Mouse (Mus musculus): ENCODE data around the gene Tgtp2.
A peak's percentile ranks its signal among the peaks of the same experiment; 100 is the strongest.

Tgtp2 gene

DNA sequence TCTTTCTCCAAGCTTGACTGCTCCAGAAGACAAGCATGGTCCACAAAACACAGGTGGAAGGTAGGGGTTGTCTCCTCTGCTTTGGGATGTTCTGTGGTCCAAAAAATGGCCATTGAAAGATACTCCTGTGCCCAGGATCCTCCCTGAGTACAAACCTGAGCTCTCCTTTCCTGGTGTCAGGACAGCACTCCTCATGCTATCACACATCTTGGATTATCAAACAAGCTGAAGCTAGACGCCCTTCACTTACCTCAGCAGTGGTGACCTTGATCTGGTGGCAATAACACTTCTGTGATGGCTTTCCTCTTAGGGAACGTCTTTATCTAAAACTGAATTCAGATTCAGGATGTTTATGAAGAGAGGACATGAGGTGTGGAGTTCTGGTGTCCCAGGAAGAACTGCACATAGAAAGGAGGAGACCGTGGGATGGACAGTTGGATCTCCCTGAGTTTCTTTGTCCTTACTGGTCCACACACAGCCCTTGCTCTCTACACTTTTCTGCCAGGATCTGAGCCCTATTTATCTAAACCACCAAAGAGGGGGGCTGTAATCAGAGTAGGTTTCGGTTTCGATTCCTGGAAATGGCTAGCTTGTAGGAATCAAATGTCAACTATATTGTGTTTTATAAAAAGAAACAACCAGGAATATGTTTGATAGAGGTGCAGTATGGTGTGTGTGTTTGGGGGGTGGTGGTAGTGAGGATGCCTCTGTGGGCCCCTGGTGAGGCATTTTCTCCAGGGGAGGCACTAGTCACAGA is at the start of gene Tgtp2:
TSS of gene Tgtp2 (minus strand) at position 494 of the 757 bp plus-strand sequence.
- peak in 1 of 2 experiments; percentile 28 for DNase-seq

DNA sequence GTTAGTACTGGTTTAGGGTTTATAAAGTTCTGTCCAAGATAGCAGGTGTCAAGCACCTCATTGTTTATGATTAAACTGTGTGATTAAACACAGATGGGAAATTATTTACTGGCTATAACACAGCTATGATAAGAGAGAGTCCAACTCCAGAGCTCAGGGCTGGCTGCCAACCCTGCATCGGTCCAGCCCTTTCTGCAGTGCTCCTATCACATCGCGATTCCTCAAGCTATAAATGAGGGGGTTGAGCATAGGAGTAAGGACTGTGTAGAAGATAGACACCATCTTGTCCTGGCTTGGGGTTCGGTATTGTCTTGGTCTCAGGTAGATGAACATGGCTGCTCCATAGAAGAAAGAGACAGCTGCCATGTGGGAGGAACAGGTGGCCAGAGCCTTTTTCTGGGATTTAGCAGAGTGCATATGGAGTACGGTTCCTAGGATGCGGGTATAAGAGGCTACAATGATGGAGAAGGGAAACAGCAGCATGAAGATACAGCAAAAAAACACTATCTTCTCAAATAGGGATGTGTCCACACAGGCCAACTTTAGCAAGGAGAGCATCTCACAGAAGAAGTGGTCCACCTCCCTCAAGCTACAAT is 48.7 kb upstream of the Tgtp2 start:
- no peak for DNase-seq

DNA sequence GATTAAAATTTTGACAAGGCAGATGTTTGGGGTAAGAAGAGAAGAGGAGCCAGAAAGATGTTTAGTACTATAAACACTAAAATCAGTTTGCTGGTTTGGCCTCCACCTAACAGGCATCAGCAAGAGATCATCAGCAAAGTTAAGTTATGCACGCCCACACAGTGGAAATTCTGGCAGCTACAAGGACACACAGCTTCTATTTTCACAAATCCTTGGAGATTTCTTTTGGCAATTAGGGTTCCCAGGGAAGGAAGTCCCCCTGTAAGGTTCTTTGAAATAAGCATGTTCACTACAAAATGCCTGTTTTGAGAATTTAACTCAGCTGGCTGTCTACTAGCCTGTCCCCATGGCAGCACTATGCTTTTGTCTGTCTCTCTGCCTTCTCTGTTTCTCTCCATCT is 47.0 kb upstream of the Tgtp2 start:
- no peak for DNase-seq

DNA sequence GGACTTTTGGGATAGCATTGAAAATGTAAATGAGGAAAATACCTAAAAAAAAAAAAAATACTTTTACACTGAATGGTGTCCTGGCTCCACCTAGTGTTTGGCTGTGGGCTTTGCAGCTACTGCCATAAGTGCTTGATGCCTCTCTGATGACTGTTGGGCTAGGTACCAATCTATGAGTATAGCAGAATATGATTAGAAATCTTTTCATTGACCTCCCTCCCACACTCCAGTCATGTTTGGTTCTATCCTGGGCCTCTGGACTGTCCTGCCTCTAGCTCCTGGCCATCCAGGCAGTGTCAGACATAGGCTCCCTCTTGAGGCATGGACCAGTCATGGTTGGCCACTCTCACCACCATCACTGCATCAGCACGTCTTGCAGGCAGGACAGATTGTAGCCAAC is 44.8 kb upstream of the Tgtp2 start:
- DNase-seq, result peak; percentile 29 to 74

DNA sequence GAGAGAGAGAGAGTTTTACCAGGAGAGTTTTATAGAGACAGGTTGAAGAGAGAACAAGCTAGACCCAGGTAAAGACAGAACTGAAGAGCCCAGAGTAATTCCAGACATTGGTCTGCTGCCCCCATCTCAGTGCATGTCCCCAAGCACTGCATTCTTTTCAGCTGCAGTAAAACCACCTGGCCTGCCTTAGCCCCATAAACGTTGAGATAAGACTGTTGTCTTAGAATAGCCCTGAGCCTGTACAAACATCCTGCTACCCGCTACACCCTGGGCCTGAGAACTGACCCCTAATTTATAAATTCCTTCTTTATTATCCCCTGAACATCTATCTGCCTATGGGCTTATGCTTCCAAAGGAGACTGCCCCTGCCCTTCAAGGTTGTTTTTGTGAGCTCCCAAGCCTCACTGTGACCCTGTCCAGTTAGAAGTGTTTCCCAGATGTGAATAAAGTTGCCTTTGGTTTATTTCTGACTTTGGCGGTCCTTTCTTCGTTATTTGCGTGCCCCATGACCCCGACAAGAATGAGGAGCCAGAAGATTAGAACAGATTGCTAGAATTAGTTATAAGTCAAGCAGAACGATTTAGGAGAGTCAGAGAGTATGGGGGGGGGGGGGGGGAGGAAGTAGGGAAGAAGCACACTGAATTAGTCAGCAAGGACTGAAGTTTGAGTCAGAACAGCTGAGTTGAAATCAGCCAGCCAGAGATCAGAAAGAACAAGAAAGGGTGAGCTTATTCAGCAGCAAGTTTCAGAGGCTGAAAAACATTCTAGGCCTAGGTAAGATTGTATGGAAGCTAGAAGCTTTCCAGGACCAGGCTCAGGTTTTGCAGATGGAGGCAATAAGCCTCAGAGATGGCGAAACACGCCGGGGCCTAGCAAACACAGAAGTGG is 43.9 kb upstream of the Tgtp2 start:
- DNase-seq, result no peak

DNA sequence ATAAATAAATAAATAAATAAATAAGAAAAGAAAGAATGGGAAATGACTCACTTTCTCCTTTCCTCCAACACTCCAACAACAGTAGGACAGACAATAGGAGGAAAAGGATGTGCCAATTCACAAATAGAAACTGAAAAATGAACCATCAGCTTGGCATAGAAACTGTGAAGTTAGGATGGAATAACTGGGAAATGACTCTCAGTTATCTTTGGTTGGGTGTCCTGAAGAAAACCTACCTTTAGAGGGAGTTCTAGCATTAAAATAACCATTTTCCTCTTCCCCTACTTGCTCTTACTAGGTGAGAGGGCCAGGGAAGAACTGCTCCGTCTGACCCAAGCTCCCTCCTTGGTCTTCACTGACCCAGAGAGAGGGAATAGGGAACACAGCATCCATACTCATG is 41.7 kb upstream of the Tgtp2 start:
- DNase-seq, result no peak

DNA sequence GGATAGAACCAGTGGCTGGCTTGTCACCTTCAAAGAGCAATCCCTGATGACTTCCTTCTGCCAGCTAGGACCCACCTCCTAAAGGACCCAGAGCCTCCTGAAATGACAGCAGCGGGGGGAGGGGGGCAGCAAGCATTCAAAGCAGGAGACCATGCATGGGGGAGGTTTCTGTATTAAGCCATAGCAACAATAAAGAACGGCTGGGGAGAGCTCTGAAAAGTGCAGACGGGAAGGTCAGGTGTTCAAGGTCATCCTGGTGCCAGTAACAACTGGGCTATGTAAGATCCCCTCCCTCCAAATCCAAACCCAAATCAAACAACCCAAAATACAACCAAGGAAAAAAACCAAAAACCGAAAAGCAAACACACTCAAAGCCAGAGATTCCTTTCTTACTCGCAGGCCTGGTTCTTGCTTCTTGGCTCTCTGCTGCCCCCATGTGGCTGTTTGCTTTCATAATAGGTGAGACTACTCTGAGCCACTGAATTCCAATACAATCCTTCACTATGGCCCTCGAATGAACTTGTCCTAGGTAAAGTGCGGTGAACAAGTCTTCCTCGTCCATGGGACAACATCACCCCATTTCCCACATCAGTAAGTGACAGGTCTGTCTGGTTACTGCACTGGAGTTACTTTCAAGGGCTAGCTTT is 39.2 kb upstream of the Tgtp2 start:
- peak; percentile 90 to 98 for DNase-seq

DNA sequence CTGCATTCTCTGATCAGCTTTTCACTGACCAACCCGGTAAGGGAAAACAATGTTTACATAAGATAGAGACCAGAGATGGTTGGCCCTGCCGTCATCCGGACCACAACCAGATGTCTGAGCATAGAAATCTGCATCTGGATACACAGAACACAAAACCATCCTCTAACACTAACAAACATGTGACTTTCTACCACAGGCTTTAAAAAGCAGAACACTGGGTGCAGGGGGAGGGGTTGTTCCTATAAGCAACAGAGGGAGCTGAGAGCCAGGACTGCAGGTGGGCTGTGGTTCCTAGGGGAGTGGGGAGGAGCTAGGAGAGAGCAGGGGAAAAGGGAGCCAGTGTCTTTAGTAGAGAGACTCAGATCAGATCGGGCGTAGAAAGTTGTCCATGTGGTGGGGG is 37.5 kb upstream of the Tgtp2 start:
- DNase-seq, result no peak

DNA sequence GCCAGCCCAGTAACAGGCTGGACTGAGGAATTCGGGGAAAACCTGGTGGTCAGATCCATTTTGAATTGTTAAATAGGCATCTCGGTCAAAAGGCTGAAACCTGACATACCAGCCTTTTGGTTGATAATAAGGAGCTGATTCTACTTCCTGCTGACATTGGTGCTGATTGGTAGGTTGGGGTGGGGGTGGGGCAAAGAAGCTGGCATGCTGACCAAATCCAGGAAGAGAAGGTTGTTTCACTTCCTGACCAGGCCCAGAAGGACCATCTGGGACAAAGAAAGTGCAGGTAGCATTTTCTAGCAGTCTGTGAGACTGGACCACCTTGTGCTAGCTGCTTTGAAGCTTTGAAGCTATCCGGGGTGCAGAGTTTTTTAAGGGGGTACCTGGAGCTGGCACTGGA is 36.4 kb upstream of the Tgtp2 start:
- no peak for DNase-seq

DNA sequence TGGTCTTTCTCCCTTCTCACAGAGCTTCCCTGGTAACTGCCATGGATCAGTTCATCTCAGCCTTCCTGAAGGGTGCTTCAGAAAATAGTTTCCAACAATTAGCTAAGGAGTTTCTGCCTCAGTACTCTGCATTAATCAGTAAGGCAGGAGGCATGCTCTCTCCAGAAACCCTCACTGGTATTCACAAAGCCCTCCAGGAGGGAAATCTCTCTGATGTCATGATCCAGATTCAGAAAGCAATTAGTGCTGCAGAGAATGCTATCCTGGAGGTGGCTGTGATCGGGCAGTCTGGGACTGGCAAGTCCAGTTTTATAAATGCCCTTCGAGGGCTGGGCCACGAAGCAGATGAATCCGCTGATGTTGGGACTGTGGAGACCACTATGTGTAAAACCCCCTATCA is 31.4 kb upstream of the Tgtp2 start:
- no peak for DNase-seq

DNA sequence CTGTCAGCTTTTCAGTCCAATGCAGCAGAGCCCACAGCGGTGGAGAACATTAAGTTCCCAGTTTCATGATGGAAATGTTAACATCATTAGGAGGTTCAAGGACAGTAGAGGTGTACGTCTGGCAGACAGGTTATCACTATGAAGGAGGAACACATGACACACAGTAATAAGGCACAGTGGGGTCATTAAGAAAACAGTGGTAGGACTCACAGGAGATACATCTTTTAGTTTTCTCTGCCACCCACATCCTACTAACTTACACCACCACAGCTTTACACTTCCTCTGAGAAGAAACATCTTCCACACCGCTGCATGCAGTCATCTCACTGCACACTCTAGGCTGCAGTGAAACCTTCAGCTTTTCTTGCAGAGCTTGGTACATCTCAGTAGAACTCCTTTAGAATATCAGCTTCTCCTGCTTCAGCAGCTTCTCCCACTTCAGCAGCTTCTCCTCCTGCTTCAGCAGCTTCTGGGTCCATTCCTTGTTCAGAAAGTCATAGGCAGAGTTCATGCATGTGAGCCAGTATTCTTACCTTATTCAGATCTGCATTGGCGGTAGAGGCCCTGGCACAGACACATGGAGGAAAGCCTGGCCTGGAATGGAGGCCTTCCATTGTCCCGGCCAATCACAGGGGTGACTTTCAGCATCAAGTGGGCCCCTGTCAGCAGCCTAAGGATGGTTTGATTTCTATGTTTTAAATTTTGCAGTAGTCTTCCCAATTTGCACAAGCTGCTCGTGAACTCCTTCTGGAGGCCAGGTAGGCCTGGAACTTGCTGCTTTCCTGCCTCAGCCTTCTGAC is 30.1 kb upstream of the Tgtp2 start:
- no peak for DNase-seq

DNA sequence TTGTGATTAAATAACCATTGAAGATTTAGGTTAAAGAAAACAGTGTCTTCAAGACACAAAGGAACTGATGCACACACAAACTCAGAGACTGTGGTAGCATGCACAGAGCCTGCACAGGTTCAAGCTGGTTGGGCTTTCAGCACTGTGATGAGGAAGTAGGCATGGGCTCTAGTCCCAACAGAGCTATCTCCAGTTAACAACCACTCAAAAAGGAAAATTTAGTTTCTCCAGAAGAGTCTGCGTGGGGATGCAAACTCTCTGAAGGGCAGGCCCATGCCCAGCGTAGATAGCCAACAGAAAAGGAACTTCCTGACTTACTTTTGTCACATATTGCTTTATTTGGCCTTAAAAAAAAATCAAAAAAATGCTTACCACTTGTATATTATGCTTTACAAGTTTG is 28.8 kb upstream of the Tgtp2 start:
- no peak for DNase-seq

DNA sequence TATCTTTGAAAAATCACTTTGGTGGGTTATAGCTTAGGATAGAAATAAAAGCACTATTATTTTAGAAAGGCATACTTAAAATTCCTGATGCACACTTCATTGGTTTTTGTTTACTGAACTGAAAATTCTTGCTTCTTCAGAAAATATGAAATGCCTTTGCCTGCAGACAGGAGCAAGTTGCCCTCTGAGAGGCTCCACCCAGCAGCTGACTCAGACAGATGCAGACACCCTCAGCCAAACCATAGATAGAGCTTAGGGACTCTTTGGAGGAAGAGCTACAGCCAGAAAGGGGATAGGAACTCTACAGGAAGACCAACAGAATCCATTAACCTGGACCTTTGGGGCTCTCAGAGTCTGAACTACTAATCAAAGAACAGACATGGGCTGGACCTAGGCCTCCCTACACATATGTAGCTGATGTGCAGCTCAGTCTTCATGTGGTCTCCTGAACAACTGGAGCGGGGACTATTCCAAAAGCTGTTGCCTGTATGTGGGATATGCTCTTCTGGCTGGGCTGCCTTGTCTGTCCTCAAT is 28.1 kb upstream of the Tgtp2 start:
- no peak for DNase-seq

DNA sequence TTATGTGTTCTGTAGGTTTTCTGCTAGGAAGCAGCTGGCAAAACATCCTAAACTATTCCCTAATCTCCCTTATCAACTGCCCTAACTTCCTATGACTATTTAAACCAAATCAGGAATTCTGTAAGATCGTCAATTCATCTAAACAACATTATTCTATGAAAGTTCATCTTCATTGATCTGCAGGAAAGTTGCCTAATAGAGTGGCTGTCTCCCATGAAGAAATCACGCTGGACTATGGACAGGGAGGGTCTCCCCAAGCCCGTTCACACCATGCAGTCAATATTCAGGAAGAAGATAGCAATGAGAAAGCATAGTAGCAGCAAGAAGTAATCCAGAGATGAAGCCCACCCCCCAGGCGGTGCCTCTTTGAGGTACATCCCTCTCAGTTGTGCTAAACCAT is 27.2 kb upstream of the Tgtp2 start:
- no peak for DNase-seq

DNA sequence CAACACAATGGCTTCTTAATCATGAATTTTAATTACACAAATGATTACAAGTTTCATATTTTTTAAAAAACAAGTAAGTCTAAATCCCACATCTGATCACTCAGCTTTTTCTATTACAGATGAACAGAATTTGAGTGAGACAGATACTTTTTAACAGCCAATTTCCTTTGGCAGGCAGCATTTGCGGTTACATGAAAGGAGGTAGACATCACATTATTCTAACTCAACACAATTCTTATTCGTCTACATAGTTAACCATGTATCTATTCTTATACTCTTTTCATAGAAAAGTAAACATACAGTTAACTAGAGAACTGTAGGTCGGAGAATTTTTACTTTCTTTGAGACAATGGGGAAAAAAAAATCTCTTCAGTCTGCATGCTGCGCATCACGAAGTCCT is 26.5 kb upstream of the Tgtp2 start:
- DNase-seq, result no peak

DNA sequence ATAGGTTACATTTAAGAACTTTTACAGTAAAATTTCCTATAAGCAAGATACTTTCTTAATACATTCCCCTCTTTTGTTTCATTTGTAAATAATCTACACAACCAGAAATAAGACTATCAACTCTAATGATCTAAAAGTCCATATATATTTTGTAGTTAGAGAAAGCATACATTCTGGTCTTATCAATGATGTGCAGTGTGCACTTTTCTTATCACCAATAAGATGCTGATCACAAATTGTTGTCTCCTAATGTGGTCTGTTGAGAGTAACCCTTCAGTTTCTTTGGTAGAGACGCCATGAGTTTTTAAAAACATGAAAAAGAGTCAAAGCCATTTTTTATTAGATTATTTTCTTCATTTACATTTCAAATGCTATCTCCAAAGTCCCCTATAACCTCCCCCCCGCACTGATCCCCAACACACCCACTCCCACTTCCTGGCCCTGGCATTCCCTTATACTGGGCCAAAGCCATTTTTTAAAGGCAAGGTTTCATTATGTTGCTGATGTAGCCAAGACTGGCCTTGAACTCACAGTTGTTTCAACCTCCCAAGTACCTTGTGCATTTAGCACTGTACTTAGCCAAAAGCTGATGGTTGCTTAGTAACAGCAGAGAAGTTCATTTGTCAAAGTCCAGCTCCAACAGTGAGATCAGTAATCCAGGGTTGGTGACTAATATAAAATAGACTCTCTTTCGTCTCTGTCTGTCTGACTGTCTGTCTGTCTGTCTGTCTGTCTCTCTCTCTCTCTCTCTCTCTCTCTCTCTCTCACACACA is 25.9 kb upstream of the Tgtp2 start:
- no peak for DNase-seq

DNA sequence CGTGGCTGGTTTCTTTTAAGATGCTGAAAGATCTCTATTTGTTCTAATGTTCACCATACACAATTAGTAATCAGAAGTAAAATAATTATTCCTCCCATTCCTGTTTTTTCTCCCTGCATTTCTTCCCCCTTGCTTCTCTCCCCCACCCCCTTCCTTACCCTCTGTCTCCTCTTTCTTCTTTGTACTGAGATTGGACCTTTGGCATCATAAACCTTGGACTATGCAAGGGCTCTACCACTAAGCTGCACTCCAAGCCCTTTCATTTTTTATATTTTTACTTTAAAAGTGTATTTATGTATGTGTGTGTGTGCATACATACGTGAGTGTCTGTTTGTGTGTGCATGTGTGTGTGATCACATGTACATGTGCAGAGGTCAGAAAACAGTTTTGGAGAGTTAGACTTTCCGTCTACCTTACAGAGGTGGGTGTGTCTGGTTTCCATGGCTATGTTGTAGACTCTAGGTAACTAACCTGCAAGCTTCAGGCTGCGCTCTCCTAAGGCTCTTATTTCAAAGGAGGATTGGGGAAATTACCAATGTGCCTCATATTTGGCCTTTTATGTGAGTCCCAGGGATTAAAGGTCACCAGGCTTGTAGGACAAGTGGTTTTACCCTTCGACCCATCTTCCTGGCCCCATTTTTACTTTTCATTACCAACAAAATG is 25.1 kb upstream of the Tgtp2 start:
- no peak for DNase-seq

DNA sequence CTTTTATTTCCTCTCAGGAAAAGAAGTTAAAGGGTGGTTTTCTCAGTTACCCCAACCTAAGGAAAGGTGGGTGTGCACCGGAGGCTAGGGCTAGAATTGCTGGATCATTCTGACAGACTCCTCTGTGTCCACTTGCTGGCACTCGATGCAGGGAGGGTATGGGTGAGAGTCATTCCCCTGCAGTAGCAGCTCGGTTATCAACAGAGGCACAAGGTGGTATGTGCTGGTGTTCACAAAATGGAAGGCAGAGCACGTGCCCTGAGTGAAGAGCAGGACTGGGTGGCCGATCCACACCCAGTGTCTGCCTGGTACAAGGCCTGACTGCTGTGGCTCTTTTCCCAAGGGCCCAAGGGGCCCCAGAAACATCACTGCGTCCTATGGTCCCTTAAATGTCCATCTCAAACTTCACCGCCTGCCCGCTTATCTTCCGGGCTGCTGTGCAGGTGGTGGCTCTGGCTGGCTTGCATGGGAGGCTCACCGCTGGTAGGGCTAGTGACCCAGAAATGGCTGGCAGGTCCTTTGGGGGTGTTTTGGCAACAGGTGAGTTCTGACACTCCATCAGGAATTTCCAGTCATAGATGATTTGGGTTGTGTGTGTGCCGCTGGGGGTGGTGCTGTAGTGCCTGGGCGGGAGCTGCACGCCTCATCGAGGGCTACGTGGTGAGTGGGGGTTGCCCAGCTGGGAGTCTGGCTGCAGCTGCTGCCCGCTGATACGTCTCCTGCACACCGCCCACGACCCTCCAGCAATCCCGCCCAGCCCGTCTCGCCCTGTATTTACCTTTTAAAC is 24.0 kb upstream of the Tgtp2 start:
- peak; percentile 24 to 50 for DNase-seq

DNA sequence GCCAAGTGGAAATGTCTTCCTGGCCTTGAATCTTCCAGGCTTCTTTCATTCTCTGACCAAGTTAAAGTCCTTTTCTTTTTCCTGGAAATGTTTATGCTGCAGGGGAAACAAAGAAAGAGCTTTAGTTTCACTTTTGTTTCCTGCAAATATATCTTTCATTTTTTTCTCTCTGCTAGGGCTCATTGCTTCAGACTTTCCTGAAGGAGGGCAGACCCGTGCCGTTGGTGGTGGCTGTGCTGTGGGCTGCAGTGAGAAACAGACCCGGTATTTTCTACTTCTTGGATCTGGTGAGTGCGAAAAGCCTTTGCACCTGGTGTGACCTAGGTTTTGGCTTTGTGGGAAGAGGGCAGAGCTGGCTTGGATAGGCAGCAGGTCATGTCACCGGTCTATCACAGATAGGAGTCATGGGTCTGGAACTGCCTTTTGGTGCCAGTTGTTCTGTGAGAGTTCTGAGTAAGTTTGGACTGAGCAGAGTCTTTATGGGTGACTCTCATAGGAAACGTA is 22.9 kb upstream of the Tgtp2 start:
- DNase-seq, result no peak

DNA sequence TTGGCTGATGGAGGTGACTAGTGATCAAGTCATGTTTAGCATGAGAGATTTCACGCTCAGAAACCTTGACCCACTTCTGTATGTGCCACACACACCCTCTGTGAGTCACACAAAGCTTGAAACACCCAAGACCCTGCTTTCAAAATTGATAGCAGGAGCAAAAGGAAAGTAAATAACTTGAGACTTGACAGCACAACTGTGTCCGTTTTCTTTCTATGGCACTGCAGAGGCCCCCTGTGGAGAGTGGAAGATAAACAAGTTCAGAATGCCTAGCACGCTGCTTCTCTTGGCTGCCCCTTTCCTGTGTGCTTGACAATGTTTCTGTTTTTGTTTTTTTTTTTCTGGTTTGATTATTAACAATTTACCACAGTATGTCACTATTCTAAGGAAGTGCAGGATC is 20.9 kb upstream of the Tgtp2 start:
- DNase-seq, result peak; percentile 45 to 54
